Mouse (Mus musculus): ENCODE measurements around the gene Creb5. TPM values are rescaled to one million over a fixed set of nuclear protein-coding genes. Genes with fewer than 3 reads are reported as not detected.

Creb5 gene
- polyA plus RNA-seq, 1 experiment from 2014 or later = 3.5 TPM

- Histone ChIP-seq H3K9ac (replicated peaks; ENCODE audit: low read length) (no peak overlapping the region), H3K4me2 (replicated peaks; ENCODE audit: low read depth, low read length) (no peak overlapping the region), H3K9me3 (ENCODE audit: low read length) (no peaks in the 10 kb centered on the region), H3K4me3 (ENCODE audit: low read length) (no peak overlapping the region), H3K27ac (ENCODE audit: low read length) (no peak overlapping the region), H3K4me1 (ENCODE audit: insufficient read depth, low read length) (no peaks in the 10 kb centered on the region), H3K27me3 (ENCODE audit: insufficient read depth, low read length) (no peaks in the 10 kb centered on the region), H3K36me3 (ENCODE audit: insufficient read depth, low read length) (no peaks in the 10 kb centered on the region)
- no peak for ATAC-seq (ENCODE audit: low FRiP score, low TSS enrichment)
- WGBS = 91% methylated on average over 9 of the region's 9 CpGs
Measured at GRCm38 (mm10) chr6:53371962-53372361, 84.9 kb downstream of the Creb5 start.

DNA sequence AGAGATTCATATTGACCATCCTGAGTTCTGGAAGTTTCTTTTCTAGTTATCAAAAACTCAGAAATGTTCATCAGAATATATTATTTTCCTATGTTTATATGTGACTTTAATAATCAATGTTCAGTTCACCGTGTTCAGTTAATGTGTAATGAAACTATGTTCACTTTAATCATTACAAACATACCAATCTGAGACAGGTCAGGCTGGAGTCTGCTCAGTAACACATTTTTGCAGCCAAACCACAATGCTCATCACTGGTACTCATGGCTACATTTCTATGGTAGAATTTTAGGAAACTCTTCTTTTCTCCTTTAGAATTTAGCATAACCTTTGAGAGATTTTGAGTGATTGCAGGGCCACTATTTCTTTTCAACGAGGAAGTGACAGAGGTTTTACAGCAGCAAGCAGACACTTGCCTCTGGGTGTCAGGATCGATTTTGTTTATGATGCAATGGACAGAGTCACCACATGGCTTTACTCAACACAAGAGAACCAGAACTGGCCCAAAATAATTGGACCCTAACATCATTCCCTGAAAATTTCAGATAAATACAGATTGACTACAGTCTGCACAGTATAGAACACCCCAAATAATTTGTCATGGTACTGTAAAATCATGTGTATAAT lies 87.4 kb downstream of the Creb5 start:
- Histone ChIP-seq H3K9ac (replicated peaks; ENCODE audit: low read length) (no peak overlapping the region), H3K4me1 (ENCODE audit: insufficient read depth, low read length) (no peaks in the 10 kb centered on the region), H3K4me2 (replicated peaks; ENCODE audit: low read depth, low read length) (no peak overlapping the region), H3K27me3 (ENCODE audit: insufficient read depth, low read length) (no peaks in the 10 kb centered on the region), H3K4me3 (ENCODE audit: low read length) (no peak overlapping the region), H3K9me3 (ENCODE audit: low read length) (no peaks in the 10 kb centered on the region), H3K27ac (ENCODE audit: low read length) (no peak overlapping the region), H3K36me3 (ENCODE audit: insufficient read depth, low read length) (no peaks in the 10 kb centered on the region)
- ATAC-seq (ENCODE audit: low FRiP score, low TSS enrichment) = no peak
- WGBS = 44% methylated on average over 3 of the region's 3 CpGs

- Histone ChIP-seq H3K4me1 (ENCODE audit: insufficient read depth, low read length) (peaks cover 6% of the 10 kb centered on the region), H3K9me3 (ENCODE audit: low read length) (no peaks in the 10 kb centered on the region), H3K9ac (replicated peaks; ENCODE audit: low read length) (no peak overlapping the region), H3K27me3 (ENCODE audit: insufficient read depth, low read length) (no peaks in the 10 kb centered on the region), H3K4me2 (replicated peaks; ENCODE audit: low read depth, low read length) (no peak overlapping the region), H3K27ac (ENCODE audit: low read length) (no peak overlapping the region), H3K4me3 (ENCODE audit: low read length) (no peak overlapping the region), H3K36me3 (ENCODE audit: insufficient read depth, low read length) (no peaks in the 10 kb centered on the region)
- no peak for ATAC-seq (ENCODE audit: low FRiP score, low TSS enrichment)
- WGBS = 92% methylated on average over 5 of the region's 5 CpGs
Measured at GRCm38 (mm10) chr6:53389277-53389676, 102.2 kb downstream of the Creb5 start.

- Histone ChIP-seq H3K4me3 (ENCODE audit: low read length) (no peak overlapping the region), H3K9me3 (ENCODE audit: low read length) (no peaks in the 10 kb centered on the region), H3K36me3 (ENCODE audit: insufficient read depth, low read length) (no peaks in the 10 kb centered on the region), H3K4me1 (ENCODE audit: insufficient read depth, low read length) (peaks cover 8% of the 10 kb centered on the region), H3K27me3 (ENCODE audit: insufficient read depth, low read length) (no peaks in the 10 kb centered on the region), H3K4me2 (replicated peaks; ENCODE audit: low read depth, low read length) (no peak overlapping the region), H3K27ac (ENCODE audit: low read length) (no peak overlapping the region), H3K9ac (replicated peaks; ENCODE audit: low read length) (no peak overlapping the region)
- ATAC-seq (ENCODE audit: low FRiP score, low TSS enrichment) = 0 out of 2 replicates have a peak, but pooled peaks have one; percentile 46
- WGBS = 22% methylated on average over 6 of the region's 6 CpGs
Measured at GRCm38 (mm10) chr6:53390413-53390812, 103.3 kb downstream of the Creb5 start.

DNA sequence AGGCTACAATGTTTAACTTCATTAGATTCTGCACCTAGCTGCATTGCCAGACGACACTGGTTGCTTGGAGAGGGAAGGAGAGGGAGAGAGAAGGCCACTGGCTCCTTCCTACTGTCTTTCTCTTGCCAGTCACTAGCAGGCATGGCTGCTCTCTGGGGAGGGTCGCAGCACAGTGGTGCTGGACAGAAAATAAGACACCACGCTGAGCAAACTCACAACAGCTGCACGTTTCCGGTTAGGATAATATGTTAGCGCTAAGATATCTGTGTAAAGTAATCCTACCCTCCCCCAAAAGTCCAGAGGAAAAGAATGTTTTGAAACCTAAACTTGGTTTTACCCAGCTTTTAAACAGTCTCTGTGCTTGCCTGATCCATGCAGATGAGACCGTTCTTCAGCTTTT lies 107.0 kb downstream of the Creb5 start:
- H3K4me1 ChIP-seq (ENCODE audit: insufficient read depth, low read length) = peaks cover 13% of the 10 kb centered on the region
- ATAC-seq (ENCODE audit: low FRiP score, low TSS enrichment) = no peak
- H3K36me3 ChIP-seq (ENCODE audit: insufficient read depth, low read length) = no peaks in the 10 kb centered on the region
- peak overlapping the region; percentile 17 for H3K4me2 ChIP-seq (replicated peaks; ENCODE audit: low read depth, low read length)
- H3K9me3 ChIP-seq (ENCODE audit: low read length) = no peaks in the 10 kb centered on the region
- peak overlapping the region; percentile 52 for H3K27ac ChIP-seq (ENCODE audit: low read length)
- no peak overlapping the region for H3K4me3 ChIP-seq (ENCODE audit: low read length)
- no peak overlapping the region for H3K9ac ChIP-seq (replicated peaks; ENCODE audit: low read length)
- no peaks in the 10 kb centered on the region for H3K27me3 ChIP-seq (ENCODE audit: insufficient read depth, low read length)
- 9% methylated on average over 7 of the region's 7 CpGs for WGBS

GRCm38 (mm10) chr6:53395208-53395607 lies 108.1 kb downstream of the Creb5 start:
- H3K27ac ChIP-seq (ENCODE audit: low read length) = no peak overlapping the region
- 76% methylated on average over 4 of the region's 4 CpGs for WGBS
- H3K4me2 ChIP-seq (replicated peaks; ENCODE audit: low read depth, low read length) = no peak overlapping the region
- no peaks in the 10 kb centered on the region for H3K27me3 ChIP-seq (ENCODE audit: insufficient read depth, low read length)
- no peak overlapping the region for H3K9ac ChIP-seq (replicated peaks; ENCODE audit: low read length)
- no peak for ATAC-seq (ENCODE audit: low FRiP score, low TSS enrichment)
- peaks cover 13% of the 10 kb centered on the region for H3K4me1 ChIP-seq (ENCODE audit: insufficient read depth, low read length)
- no peak overlapping the region for H3K4me3 ChIP-seq (ENCODE audit: low read length)
- no peaks in the 10 kb centered on the region for H3K36me3 ChIP-seq (ENCODE audit: insufficient read depth, low read length)
- no peaks in the 10 kb centered on the region for H3K9me3 ChIP-seq (ENCODE audit: low read length)

- no peaks in the 10 kb centered on the region for H3K27me3 ChIP-seq (ENCODE audit: insufficient read depth, low read length)
- no peak for ATAC-seq (ENCODE audit: low FRiP score, low TSS enrichment)
- no peak overlapping the region for H3K9ac ChIP-seq (replicated peaks; ENCODE audit: low read length)
- no peaks in the 10 kb centered on the region for H3K9me3 ChIP-seq (ENCODE audit: low read length)
- no peaks in the 10 kb centered on the region for H3K36me3 ChIP-seq (ENCODE audit: insufficient read depth, low read length)
- H3K4me3 ChIP-seq (ENCODE audit: low read length) = no peak overlapping the region
- H3K4me2 ChIP-seq (replicated peaks; ENCODE audit: low read depth, low read length) = no peak overlapping the region
- WGBS = 90% methylated on average over 3 of the region's 3 CpGs
- H3K4me1 ChIP-seq (ENCODE audit: insufficient read depth, low read length) = peaks cover 13% of the 10 kb centered on the region
- H3K27ac ChIP-seq (ENCODE audit: low read length) = no peak overlapping the region
Measured at GRCm38 (mm10) chr6:53396421-53396820, 109.4 kb downstream of the Creb5 start.

GRCm38 (mm10) chr6:53397797-53398196 lies 110.7 kb downstream of the Creb5 start:
- no peak overlapping the region for H3K4me2 ChIP-seq (replicated peaks; ENCODE audit: low read depth, low read length)
- H3K27ac ChIP-seq (ENCODE audit: low read length) = no peak overlapping the region
- no peak for ATAC-seq (ENCODE audit: low FRiP score, low TSS enrichment)
- H3K9ac ChIP-seq (replicated peaks; ENCODE audit: low read length) = no peak overlapping the region
- no peaks in the 10 kb centered on the region for H3K36me3 ChIP-seq (ENCODE audit: insufficient read depth, low read length)
- H3K4me3 ChIP-seq (ENCODE audit: low read length) = no peak overlapping the region
- H3K9me3 ChIP-seq (ENCODE audit: low read length) = no peaks in the 10 kb centered on the region
- H3K27me3 ChIP-seq (ENCODE audit: insufficient read depth, low read length) = no peaks in the 10 kb centered on the region
- 58% methylated on average over 4 of the region's 4 CpGs for WGBS
- peaks cover 13% of the 10 kb centered on the region for H3K4me1 ChIP-seq (ENCODE audit: insufficient read depth, low read length)

GRCm38 (mm10) chr6:53398297-53399140 lies 111.4 kb downstream of the Creb5 start:
- no peak for ATAC-seq (ENCODE audit: low FRiP score, low TSS enrichment)
- Histone ChIP-seq H3K36me3 (ENCODE audit: insufficient read depth, low read length) (no peaks in the 10 kb centered on the region), H3K9me3 (ENCODE audit: low read length) (no peaks in the 10 kb centered on the region), H3K27ac (ENCODE audit: low read length) (no peak overlapping the region), H3K4me1 (ENCODE audit: insufficient read depth, low read length) (peaks cover 13% of the 10 kb centered on the region), H3K9ac (replicated peaks; ENCODE audit: low read length) (no peak overlapping the region), H3K27me3 (ENCODE audit: insufficient read depth, low read length) (no peaks in the 10 kb centered on the region), H3K4me3 (ENCODE audit: low read length) (no peak overlapping the region), H3K4me2 (replicated peaks; ENCODE audit: low read depth, low read length) (no peak overlapping the region; the same call in 1 of the 2 replicates)
- 25% methylated on average over 18 of the region's 18 CpGs for WGBS

GRCm38 (mm10) chr6:53401364-53401763 lies 114.3 kb downstream of the Creb5 start:
- Histone ChIP-seq H3K4me3 (ENCODE audit: low read length) (no peak overlapping the region), H3K36me3 (ENCODE audit: insufficient read depth, low read length) (no peaks in the 10 kb centered on the region), H3K9ac (replicated peaks; ENCODE audit: low read length) (no peak overlapping the region), H3K27me3 (ENCODE audit: insufficient read depth, low read length) (no peaks in the 10 kb centered on the region), H3K9me3 (ENCODE audit: low read length) (no peaks in the 10 kb centered on the region), H3K4me2 (replicated peaks; ENCODE audit: low read depth, low read length) (no peak overlapping the region), H3K27ac (ENCODE audit: low read length) (no peak overlapping the region), H3K4me1 (ENCODE audit: insufficient read depth, low read length) (peaks cover 5% of the 10 kb centered on the region; the same call in 1 of the 2 replicates)
- no peak for ATAC-seq (ENCODE audit: low FRiP score, low TSS enrichment)
- 76% methylated on average over 6 of the region's 6 CpGs for WGBS

All from kidney, embryonic 16.5 days (tissue).